Mouse (Mus musculus): Measurements from ENCODE around the gene BC055324. TPM values are rescaled to one million over a fixed set of nuclear protein-coding genes. Genes with fewer than 3 reads are reported as not detected.

BC055324 gene
- total and polyA plus RNA-seq, 3 experiments = 19.2 to 21.4 TPM; not detected in 1

- no peaks in the 10 kb centered on the region for H3K27me3 ChIP-seq (ENCODE audit: control insufficient read depth in 1 of 2, insufficient read depth in 2 of 2, low read length in 2 of 2)
- H3K9ac ChIP-seq (ENCODE audit: control insufficient read depth, low read depth, low read length, poor library complexity, severe bottlenecking) = no peak overlapping the region
- H3K9me3 ChIP-seq (replicated peaks; ENCODE audit: insufficient read depth, low read length) = no peaks in the 10 kb centered on the region
- no peak for TF ChIP-seq TAL1 (IDR thresholded peaks at IDR 0.05; ENCODE audit: low read length)
- TF ChIP-seq JUND (IDR thresholded peaks at IDR 0.05; ENCODE audit: low read depth, low read length) = no peak
- TF ChIP-seq RAD21 (IDR thresholded peaks at IDR 0.05; ENCODE audit: low read depth, low read length) = no peak
- TF ChIP-seq ZC3H11A (IDR thresholded peaks at IDR 0.05; ENCODE audit: low read depth, low read length) = no peak
- no peak for TF ChIP-seq POLR2A (IDR thresholded peaks at IDR 0.05; ENCODE audit: control insufficient read depth in 1 of 2, insufficient read depth in 1 of 2, low read depth in 1 of 2, low read length in 2 of 2, poor library complexity in 1 of 2)
- no peak for TF ChIP-seq BHLHE40 (IDR thresholded peaks at IDR 0.05; ENCODE audit: borderline replicate concordance, low read depth, low read length)
- no peak for TF ChIP-seq ETS1 (IDR thresholded peaks at IDR 0.05; ENCODE audit: low read depth, low read length)
- no peak for TF ChIP-seq USF1 (IDR thresholded peaks at IDR 0.05; ENCODE audit: low read depth, low read length)
- no peak for TF ChIP-seq MYB (IDR thresholded peaks at IDR 0.05; ENCODE audit: low read depth, low read length)
- TF ChIP-seq TCF12 (IDR thresholded peaks at IDR 0.05; ENCODE audit: low read depth, low read length) = no peak
- no peak for TF ChIP-seq RCOR1 (IDR thresholded peaks at IDR 0.05; ENCODE audit: low read depth, low read length)
- TF ChIP-seq MAX (IDR thresholded peaks at IDR 0.05; ENCODE audit: low read length) = no peak
- no peak for TF ChIP-seq ZKSCAN1 (IDR thresholded peaks at IDR 0.05; ENCODE audit: low read depth, low read length)
- TF ChIP-seq CHD1 (IDR thresholded peaks at IDR 0.05; ENCODE audit: low read depth, low read length) = no peak
- no peak for TF ChIP-seq MAZ (IDR thresholded peaks at IDR 0.05; ENCODE audit: low read depth, low read length)
- no peak for TF ChIP-seq TBP (IDR thresholded peaks at IDR 0.05; ENCODE audit: low read depth, low read length)
- H3K36me3 ChIP-seq (ENCODE audit: control insufficient read depth in 1 of 2, insufficient read depth in 2 of 2, low read length in 2 of 2) = peaks cover 0 to under 1% of the 10 kb centered on the region in 2 experiments; a peak in 1 of 4 replicates
- H3K4me1 ChIP-seq (ENCODE audit: control insufficient read depth in 1 of 2, insufficient read depth in 2 of 2, low read length in 2 of 2) = no peaks in the 10 kb centered on the region
- no peaks in the 10 kb centered on the region for H3K79me2 ChIP-seq (ENCODE audit: control insufficient read depth, insufficient read depth, low read length, poor library complexity)
- H3K4me3 ChIP-seq (ENCODE audit: control insufficient read depth in 1 of 2, insufficient read depth in 1 of 2, low read depth in 2 of 2, low read length in 2 of 2) = no peak overlapping the region
- H3K27ac ChIP-seq (ENCODE audit: control insufficient read depth, low read depth, low read length) = no peak overlapping the region
- no peak for DNase-seq (ENCODE audit: low read depth, low spot score)
Observed at GRCm38 (mm10) chr1:163903411-163903810, 91.2 kb downstream of the BC055324 start.

- Histone ChIP-seq H3K36me3 (ENCODE audit: control insufficient read depth in 1 of 2, insufficient read depth in 2 of 2, low read length in 2 of 2) (peaks cover 0 to 3% of the 10 kb centered on the region in 2 experiments; a peak in 1 of 4 replicates), H3K4me1 (ENCODE audit: control insufficient read depth in 1 of 2, insufficient read depth in 2 of 2, low read length in 2 of 2) (no peaks in the 10 kb centered on the region), H3K4me3 (ENCODE audit: control insufficient read depth in 1 of 2, insufficient read depth in 1 of 2, low read depth in 2 of 2, low read length in 2 of 2) (no peak overlapping the region), H3K9me3 (replicated peaks; ENCODE audit: insufficient read depth, low read length) (no peaks in the 10 kb centered on the region), H3K27ac (ENCODE audit: control insufficient read depth, low read depth, low read length) (no peak overlapping the region), H3K9ac (ENCODE audit: control insufficient read depth, low read depth, low read length, poor library complexity, severe bottlenecking) (no peak overlapping the region), H3K79me2 (ENCODE audit: control insufficient read depth, insufficient read depth, low read length, poor library complexity) (no peaks in the 10 kb centered on the region), H3K27me3 (ENCODE audit: control insufficient read depth in 1 of 2, insufficient read depth in 2 of 2, low read length in 2 of 2) (no peaks in the 10 kb centered on the region)
- DNase-seq (ENCODE audit: low read depth, low spot score) = peak; percentile 8
- TF ChIP-seq POLR2AphosphoS2 (IDR thresholded peaks at IDR 0.05; ENCODE audit: low read length) (no peak), POLR2A (IDR thresholded peaks at IDR 0.05; ENCODE audit: control insufficient read depth in 1 of 2, insufficient read depth in 1 of 2, low read depth in 1 of 2, low read length in 2 of 2, poor library complexity in 1 of 2) (no peak), GABPA (IDR thresholded peaks at IDR 0.05; ENCODE audit: low read depth, low read length) (no peak), ZNF384 (IDR thresholded peaks at IDR 0.05; ENCODE audit: low read depth, low read length) (no peak), RCOR1 (IDR thresholded peaks at IDR 0.05; ENCODE audit: low read depth, low read length) (no peak), MAFK (IDR thresholded peaks at IDR 0.05; ENCODE audit: borderline replicate concordance, low read depth, low read length) (no peak)
Observed at GRCm38 (mm10) chr1:163900168-163900567, 94.4 kb downstream of the BC055324 start.

Measured in MEL (cell line).